Mouse (Mus musculus): Measurements from ENCODE around the gene Gm4969.
"Not testable (repeated sequence)": the region's sequence is repeated elsewhere in the genome, so short reads cannot be mapped to it uniquely, and the experiment has no call there.

Gene Gm4969

DNA sequence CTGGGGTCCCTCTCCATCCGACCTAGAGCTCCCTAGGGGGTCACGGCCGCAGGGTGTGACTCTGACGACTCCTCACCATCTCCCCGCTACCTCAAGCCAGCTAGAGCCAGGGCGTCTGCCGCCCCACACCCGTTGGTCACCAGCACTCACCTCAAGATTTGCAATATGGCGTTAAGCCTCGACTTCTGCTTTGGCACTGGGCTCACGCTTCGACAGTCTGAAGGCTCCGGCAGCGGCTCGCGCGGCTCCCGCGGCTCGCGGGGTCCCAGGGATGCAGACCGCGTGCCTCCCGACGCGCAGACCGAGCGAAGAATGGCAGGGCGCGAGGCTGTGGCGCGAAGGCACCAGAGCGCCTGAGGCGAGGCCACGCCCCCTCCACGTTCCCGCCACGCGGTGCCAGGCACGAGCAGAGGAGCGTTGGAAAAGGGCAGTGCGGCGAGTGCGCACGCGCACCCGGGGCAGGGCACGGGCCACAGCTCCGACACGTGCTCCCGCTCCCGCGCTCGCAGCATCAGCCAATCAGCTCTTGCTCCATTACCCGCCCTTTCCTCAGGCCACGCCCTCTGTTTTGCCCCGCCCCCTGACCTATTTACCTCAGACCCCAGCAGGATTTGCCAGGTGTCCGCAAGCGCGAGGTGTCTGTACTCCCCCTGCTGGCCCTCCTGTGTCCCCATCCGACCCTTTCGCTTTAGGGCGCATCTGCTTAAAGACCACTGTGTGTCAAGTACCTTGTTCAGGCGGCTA, at the start of gene Gm4969:
Gm4969 (minus strand) TSS at position 341 of the 744 bp plus-strand sequence.
- in situ Hi-C loops (cut with MboI, MseI) = no loop called here

- in situ Hi-C loops (cut with MboI, MseI) = no loop called here
These were observed 48.8 kb upstream of the Gm4969 start for GRCm38 (mm10) chr7:19166990-19167389.

- in situ Hi-C loops (cut with MboI, MseI) = no loop called here
These were observed 47.7 kb upstream of the Gm4969 start, which contains the start of gene Gipr for GRCm38 (mm10) chr7:19165656-19166423. Gene Gipr, minus strand, starts transcription at chr7:19166127.

DNA sequence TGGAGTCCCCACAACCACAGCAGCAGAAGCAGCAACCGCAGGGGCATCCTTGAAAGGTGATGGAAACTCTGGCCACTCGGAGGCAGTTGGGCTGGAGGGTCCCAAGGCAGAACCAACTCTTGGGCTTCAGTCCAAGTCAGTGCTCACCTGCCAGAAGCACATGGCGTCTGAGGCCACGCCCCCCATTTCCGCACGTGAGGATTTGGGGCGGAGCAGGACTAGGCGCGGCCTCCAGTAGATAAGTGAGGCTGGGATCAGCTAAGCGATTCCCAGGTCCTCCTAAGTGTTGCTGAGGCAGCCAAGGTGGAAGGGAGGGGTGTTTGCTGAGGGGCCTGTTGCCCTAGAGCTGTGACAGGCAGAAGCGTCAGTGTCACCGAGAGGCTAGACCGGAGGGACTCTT, 46.8 kb upstream of the Gm4969 start:
- in situ Hi-C loops (cut with MboI, MseI) = no loop called here

- in situ Hi-C loops (cut with MboI, MseI) = no loop called here
These were observed 46.0 kb upstream of the Gm4969 start for GRCm38 (mm10) chr7:19164189-19164588.

DNA sequence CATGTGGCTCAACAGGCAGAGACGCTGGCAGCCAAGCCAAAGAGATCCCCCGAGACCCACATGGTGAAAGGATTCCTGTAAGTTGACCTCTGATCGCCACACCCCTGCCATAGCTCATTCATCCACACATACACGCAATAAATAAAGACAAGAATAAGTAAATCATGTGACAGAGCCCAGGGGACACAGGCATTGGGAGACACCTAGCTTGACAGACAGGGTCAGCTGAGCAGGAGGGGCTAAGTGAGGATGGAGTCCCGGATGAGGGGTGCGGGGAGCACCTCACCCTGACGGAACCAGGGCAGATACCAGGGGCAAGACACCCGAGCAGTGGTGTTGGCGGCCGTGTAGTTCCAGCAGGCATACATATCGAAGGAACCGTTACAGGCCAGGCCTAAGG, 45.6 kb upstream of the Gm4969 start:
- in situ Hi-C loops (cut with MboI, MseI) = no loop called here

- in situ Hi-C loops (cut with MboI, MseI) = no loop called here
These were observed 44.8 kb upstream of the Gm4969 start for GRCm38 (mm10) chr7:19162928-19163327.

GRCm38 (mm10) chr7:19160115-19160514, 41.9 kb upstream of the Gm4969 start:
- in situ Hi-C loops (cut with MboI, MseI) = no loop called here

DNA sequence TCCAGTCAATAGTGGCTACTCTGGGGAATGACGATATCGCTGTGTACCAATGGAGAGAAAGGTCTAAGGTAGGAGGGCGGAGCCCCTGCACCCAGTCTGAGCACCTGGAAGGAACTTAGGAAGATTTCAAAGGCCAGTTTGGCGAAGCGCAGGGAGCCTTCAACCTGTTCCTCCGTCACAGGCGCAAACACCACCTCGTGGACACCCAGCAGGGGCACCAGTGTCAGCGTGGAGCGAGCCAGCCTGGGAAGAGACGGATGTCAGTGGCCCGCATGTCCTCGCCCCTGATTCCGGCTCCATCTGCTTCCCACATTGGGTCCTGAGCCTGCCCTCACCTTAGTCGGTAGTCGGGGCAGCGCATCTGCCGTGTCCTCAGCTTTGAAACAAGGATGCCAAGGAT, 41.2 kb upstream of the Gm4969 start:
- in situ Hi-C loops (cut with MboI, MseI) = no loop called here

GRCm38 (mm10) chr7:19158601-19159000, 40.4 kb upstream of the Gm4969 start:
- in situ Hi-C loops (cut with MboI, MseI) = no loop called here

- in situ Hi-C loops (cut with MboI, MseI) = no loop called here
These were observed 39.1 kb upstream of the Gm4969 start for GRCm38 (mm10) chr7:19157160-19157800.

DNA sequence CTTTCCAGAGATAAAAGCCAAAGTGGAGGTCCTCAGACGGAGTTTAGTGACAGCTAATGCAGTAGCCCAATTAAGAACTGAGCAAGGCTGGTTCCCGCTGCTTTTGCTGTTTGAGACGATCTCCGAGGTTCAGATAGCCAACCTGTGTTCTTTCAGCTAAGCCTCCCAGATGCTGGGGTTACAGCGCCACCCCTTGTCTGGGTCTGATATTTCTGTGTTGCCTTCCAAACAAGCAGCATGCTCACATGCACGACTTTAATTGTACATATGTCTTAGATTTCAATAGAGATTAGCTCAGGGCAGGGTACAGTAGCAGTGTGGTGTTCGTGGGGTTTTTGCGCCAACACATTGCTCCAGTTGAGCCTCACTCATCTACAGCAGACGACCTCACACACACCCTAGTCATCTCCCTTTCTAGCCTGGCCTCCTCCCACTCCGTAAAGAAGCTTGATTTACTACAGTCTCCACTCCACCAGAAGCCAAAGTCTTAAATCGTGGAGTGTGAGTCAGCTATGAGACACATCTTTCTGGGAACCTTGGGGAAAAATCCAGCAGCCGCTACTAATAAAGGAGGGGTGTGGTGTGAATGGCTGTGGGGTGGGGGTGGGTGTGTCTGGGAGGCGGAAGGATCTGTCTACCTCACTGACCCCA, 37.8 kb upstream of the Gm4969 start:
- in situ Hi-C loops (cut with MboI, MseI) = no loop called here

GRCm38 (mm10) chr7:19154796-19155195, 36.6 kb upstream of the Gm4969 start:
- in situ Hi-C loops (cut with MboI, MseI) = no loop called here

GRCm38 (mm10) chr7:19151121-19151520, 33.0 kb upstream of the Gm4969 start:
- in situ Hi-C loops (cut with MboI, MseI) = not testable (repeated sequence)

- in situ Hi-C loops (cut with MboI, MseI) = no loop called here
These were observed 31.5 kb upstream of the Gm4969 start, which contains the start of gene Snrpd2 for GRCm38 (mm10) chr7:19149626-19150025. Gene Snrpd2, plus strand, starts transcription at chr7:19149722.

DNA sequence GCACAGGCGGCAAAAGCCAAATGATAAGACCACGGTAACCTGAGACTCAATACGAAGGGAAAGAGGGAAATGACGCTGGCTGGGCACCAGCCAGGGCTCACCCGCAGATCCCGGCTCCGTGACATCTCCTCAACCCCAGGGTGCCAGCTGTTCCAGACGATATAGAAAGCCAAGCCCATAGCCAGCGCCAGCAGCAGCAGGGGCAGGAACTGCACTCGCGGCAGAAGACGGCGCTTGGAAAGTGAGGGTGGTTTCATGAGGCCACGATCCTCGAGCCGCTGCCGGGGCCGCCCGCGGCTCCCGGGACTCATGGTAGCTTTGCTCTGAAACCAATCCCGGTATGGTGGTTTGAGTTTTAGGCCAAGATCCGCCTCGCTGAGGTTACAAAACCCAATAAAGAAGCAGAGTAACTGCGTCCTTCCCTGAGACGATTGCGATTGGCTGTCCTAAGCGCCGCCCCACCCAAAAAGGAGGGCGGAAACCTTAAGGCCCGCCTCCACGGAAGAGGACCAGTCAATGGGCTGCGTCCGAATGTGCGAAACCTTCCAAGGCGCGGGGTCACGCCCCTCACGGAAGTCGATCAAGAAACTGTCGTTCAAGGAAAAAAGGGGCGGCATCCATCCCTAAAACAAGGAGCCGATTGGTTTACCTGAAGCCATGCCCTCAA, 30.8 kb upstream of the Gm4969 start, which contains the start of gene Qpctl:
Qpctl (minus strand) TSS at position 417 of the 667 bp plus-strand sequence.
- in situ Hi-C loops (cut with MboI, MseI) = no loop called here

- in situ Hi-C loops (cut with MboI, MseI) = no loop called here
These were observed 30.2 kb upstream of the Gm4969 start for GRCm38 (mm10) chr7:19148180-19148874.

DNA sequence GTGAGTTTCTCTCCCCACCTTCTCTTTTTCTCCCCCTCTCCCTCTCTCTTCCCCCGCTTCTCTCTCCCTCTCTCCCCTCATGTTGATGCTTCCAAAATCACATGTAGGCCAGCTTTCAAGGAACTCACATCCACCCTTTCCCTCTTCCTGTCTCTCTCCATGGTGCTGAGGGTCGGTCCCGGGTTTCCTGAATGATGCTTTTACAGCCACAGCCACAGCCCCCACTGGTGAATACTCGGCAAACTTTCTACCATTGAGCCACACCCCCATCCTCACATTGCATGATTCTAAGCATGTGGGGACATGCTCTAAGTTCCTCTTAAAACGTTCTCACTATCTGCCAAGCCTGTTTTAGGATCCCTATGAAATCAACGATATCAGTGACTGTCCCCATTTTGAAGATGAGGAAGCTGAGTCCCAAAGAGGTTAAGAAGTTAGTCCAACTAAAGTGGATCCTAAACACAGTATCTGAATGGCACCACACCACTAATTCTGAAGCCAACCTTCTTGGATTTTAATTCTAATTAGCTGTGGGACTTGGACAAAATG, 29.4 kb upstream of the Gm4969 start:
- in situ Hi-C loops (cut with MboI, MseI) = no loop called here

- in situ Hi-C loops (cut with MboI, MseI) = no loop called here
These were observed 28.6 kb upstream of the Gm4969 start for GRCm38 (mm10) chr7:19146793-19147192.

- in situ Hi-C loops (cut with MboI, MseI) = no loop called here
These were observed 19.2 kb upstream of the Gm4969 start for GRCm38 (mm10) chr7:19137380-19137779.

Measured in regulatory T cell (primary cell).